Mouse (Mus musculus): Measurements from ENCODE around the gene Mcpt1.
"Not testable (repeated sequence)": the region's sequence is repeated elsewhere in the genome, so short reads cannot be mapped to it uniquely, and the experiment has no call there.

Gene Mcpt1

DNA sequence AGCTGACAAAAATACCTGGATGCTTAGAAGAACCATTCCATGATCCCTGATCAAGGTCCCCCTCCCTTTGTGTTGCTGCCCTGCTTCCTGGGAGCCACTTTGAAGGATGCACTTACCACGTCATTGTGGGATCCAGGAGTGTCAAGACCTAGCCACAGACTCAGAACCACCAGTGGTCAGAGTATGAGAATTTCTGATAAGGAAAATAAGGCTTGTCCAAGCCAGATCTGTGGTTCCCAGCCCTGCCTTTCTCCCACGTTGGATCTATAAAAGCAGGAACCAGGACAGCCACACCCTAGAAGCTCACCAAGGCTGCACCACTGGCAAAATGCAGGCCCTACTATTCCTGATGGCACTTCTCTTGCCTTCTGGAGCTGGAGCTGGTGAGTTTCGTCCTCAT lies at the start of gene Mcpt1:
Gene Mcpt1 (plus strand): TSS at position 301 of the 400 bp plus-strand sequence.
- DNase-seq (ENCODE audit: low read depth, low spot score): not testable (repeated sequence)

DNA sequence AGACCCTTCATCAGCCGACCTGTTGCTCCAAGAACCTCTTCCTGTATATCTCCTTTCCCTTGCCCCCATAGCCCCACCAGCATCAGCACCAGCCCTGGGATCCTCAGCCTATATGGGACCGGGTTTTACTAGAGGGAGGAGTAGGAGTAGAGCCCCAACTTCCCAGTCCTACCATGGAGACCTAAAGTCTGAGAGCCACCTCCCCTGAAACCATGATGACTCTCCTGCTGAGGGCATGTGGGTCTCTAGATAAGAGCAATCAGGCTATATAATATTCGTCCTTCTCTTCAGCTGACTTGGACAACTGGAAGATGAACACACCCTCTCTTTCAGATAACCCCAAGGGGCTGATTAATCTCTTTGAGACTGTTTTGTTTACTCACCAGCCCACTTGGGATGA lies 30.3 kb upstream of the Mcpt1 start:
- not testable (repeated sequence) for DNase-seq (ENCODE audit: low read depth, low spot score)

DNA sequence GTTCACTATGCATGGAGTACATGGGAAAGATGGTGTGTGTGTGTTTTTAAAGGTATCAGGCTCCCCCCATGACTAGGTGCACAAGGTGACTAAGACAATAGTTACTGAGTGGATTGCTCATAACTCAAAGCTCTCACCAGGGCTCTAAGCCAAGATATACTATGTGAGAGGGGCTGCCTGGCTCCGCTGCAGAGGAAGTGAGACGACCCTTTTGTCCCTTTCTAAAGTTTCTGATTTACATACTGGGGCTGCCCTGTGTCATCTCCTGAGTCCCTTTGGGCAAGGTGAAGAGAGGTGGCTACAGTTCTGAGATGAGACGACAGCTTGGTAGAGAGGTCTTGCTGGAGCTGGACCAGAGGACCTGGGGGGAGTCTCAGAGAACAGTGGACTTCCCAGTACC lies 4.6 kb upstream of the Mcpt1 start:
- DNase-seq (ENCODE audit: low read depth, low spot score): no peak

DNA sequence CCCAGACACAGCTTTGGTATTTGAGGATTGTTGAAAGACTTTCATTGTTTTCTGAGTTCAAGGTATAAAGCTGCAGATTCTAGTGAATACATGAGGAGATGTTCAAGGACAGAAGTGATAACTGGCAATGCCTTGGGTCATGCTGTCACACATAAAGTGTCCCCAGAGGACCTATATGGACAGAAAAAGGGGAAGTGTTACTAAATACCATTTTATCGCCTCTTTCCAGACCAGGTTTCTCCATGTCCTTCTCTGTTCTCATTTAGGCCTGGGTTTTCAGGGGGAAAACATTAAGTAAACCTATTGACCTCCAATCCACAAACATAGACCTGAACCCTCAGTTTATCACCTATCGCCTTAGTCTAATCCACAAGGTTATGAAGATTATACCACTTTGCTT lies 3.8 kb upstream of the Mcpt1 start:
- DNase-seq (ENCODE audit: low read depth, low spot score): no peak

DNA sequence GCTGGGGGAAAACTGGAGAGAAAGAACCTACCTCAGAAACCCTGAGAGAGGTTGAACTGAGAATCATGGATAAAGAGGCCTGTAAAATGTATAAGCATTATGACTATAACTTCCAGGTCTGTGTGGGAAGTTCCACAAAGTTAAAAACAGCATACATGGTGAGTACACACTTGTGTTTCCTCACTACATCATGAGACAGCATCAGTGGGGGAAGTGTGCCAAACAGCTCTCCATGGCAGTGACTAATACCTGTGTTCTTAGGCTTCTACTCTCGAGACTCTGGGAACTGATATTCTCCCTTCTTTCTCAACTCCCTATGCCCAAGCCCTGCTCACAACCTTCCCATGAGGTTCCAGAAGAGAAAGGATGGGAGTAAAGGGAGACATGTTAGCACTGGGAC lies 1.7 kb downstream of the Mcpt1 start:
- DNase-seq (ENCODE audit: low read depth, low spot score): no peak

DNA sequence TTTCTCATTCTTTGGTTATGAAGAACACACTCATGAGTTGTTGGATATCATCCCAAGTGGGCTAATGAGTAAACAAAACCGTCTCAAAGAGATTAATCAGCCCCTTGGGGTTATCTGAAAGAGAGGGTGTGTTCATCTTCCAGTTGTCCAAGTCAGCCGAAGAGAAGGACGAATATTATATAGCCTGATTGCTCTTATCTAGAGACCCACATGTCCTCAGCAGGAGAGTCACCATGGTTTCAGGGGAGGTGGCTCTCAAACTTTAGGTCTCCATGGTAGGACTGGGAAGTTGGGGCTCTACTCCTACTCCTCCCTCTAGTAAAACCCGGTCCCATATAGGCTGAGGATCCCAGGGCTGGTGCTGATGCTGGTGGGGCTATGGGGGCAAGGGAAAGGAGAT lies 3.5 kb downstream of the Mcpt1 start:
- not testable (repeated sequence) for DNase-seq (ENCODE audit: low read depth, low spot score)

DNA sequence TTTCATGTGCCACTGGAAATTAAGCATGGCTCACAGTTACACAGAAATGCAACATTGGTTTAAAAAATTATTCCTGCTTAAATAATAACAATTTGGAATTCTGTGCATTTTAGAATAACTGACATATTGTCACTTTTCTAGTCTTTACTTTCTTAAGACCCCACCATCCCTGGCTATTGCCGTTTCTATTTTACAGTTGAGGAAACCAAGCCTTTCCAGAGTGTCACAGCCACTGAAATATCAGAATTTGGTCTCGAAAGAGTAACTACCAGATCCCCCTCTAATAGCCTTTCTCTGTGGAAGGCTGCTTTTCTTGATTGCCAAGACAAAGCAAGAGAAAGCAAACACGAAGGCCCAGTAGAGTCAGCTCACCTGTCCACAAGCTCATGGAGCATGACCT lies 12.6 kb downstream of the Mcpt1 start, which contains the start of gene Mcpt9:
Gene Mcpt9 (minus strand): TSS at position 101 of the 400 bp plus-strand sequence.
- DNase-seq (ENCODE audit: low read depth, low spot score): not testable (repeated sequence)

DNA sequence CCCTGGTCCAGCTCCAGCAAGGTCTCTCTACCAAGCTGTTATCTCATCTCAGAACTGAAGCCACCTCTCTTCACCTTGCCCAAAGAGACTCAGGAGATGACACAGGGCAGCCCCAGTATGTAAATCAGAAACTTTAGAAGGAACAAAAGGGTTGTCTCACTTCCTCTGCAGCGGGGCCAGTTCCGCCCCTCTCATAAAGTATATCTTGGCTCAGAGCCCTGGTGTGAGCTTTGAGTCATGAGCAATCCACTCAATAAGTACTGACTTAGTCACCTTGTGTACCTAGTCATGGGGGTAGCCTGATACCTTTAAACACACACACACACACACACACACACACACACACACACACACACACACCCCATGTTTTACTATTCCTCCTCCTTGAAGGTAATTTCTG lies 16.7 kb downstream of the Mcpt1 start:
- no peak for DNase-seq (ENCODE audit: low read depth, low spot score)

DNA sequence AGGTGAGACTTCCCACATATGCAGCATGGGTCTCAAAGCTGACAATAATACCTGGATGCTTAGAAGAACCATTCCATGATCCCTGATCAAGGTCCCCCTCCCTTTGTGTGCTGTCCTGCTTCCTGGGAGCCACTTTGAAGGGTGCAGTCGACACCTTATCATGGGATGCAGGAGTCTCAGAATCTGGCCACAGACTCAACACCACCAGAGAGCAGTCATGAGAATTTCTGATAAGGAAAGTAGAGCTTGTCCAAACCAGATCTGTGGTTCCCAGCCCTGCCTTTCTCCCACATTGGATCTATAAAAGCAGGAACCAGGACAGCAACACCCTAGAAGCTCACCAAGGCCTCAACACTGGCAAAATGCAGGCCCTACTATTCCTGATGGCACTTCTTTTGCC lies 24.0 kb downstream of the Mcpt1 start, which contains the start of gene Mcpt2:
Gene Mcpt2 (plus strand): TSS at position 250 of the 400 bp plus-strand sequence.
- DNase-seq (ENCODE audit: low read depth, low spot score): not testable (repeated sequence)

DNA sequence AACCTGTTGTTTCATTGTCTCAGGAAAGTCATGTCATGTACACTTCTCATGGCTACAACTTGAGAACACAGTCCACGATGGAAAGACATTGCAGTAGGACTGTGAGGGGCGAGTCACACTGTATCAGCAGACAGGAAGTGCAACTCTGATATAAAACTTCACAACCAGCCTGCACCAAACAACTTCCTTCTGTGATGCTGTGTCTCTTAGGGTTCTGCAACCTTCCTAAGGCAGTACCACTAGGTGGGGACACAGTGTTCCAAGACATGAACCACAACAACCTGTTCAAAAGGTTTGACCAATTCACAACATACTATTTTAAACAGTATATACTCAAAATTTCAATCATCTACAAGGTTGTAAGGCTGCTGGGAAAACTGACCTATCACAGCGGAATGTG lies 37.6 kb downstream of the Mcpt1 start:
- no peak for DNase-seq (ENCODE audit: low read depth, low spot score)

DNA sequence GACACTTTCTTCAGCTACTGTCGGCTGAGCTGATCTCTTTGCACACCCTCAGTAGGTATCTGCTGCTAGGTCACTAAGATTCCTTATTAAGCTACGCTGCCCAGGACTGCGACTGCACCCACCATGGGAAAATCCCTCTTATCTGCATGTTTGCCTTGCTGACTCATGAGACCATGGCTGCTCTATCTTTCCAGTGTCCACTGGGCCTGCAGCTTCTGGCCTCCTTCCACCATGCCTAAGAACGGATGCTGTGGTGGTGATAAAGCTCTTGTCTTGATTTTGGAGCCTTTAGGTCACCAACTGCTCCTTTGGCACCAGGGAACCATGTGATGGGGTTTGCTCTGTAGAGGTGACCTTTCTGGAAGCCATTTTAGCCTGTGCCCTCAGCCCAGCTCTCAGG lies 40.0 kb downstream of the Mcpt1 start:
- DNase-seq (ENCODE audit: low read depth, low spot score): no peak

DNA sequence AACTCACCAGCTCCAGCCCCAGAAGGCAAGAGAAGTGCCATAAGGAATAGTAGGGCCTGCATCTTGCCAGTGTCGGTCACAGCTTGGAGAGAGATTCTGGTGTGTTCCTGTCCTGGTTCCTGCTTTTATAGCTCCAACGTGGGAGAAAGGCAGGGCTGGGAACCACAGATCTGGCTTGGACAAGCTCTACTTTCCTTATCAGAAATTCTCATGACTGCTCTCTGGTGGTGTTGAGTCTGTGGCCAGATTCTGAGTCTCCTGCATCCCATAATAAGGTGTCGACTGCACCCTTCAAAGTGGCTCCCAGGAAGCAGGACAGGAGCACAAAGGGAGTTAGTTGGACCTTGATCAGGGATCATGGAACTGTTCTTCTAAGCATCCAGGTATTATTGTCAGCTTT lies 44.4 kb downstream of the Mcpt1 start, which contains the start of gene Mcpt4:
Gene Mcpt4 (minus strand): TSS at position 101 of the 400 bp plus-strand sequence.
- not testable (repeated sequence) for DNase-seq (ENCODE audit: low read depth, low spot score)

All from retina, adult 2 months (tissue).